Mouse (Mus musculus): ENCODE measurements around the gene Gm20379. TPM values are rescaled to one million over a fixed set of nuclear protein-coding genes. Genes with fewer than 3 reads are reported as not detected.
A peak's percentile ranks its signal among the peaks of the same experiment; 100 is the strongest.

Gm20379 gene
- polyA plus RNA-seq, 1 experiment from 2014 or later: 0.30 TPM

GRCm38 (mm10) chr13:92351100-92351499 lies 45.3 kb downstream of the Gm20379 start:
- WGBS (ENCODE audit: insufficient replicate concordance): 79% methylated on average over 6 of the region's 6 CpGs
- Histone ChIP-seq H3K9ac (ENCODE audit: low read depth, low read length) (no peak overlapping the region), H3K4me2 (ENCODE audit: low read depth, low read length) (no peak overlapping the region), H3K4me1 (ENCODE audit: control insufficient read depth, low read depth, low read length) (peaks cover 14% of the 10 kb centered on the region), H3K4me3 (ENCODE audit: low read depth, low read length) (no peak overlapping the region), H3K36me3 (ENCODE audit: control insufficient read depth, insufficient read depth) (peaks cover 3% of the 10 kb centered on the region), H3K27ac (ENCODE audit: low read length) (no peak overlapping the region), H3K9me3 (replicated peaks; ENCODE audit: control insufficient read depth, low read length) (no peaks in the 10 kb centered on the region), H3K27me3 (ENCODE audit: control insufficient read depth, insufficient read depth, low read depth, low read length) (no peaks in the 10 kb centered on the region)
- no peak for ATAC-seq (ENCODE audit: low read depth)

GRCm38 (mm10) chr13:92353956-92354355 lies 48.2 kb downstream of the Gm20379 start:
- Histone ChIP-seq H3K4me1 (ENCODE audit: control insufficient read depth, low read depth, low read length) (peaks cover 19% of the 10 kb centered on the region), H3K36me3 (ENCODE audit: control insufficient read depth, insufficient read depth) (peaks cover 10% of the 10 kb centered on the region), H3K4me3 (ENCODE audit: low read depth, low read length) (peak overlapping the region; percentile 89), H3K4me2 (ENCODE audit: low read depth, low read length) (peak overlapping the region; percentile 98), H3K27ac (ENCODE audit: low read length) (peak overlapping the region; percentile 63), H3K9ac (ENCODE audit: low read depth, low read length) (peak overlapping the region; percentile 69), H3K9me3 (replicated peaks; ENCODE audit: control insufficient read depth, low read length) (no peaks in the 10 kb centered on the region), H3K27me3 (ENCODE audit: control insufficient read depth, insufficient read depth, low read depth, low read length) (no peaks in the 10 kb centered on the region)
- no peak for ATAC-seq (ENCODE audit: low read depth)
- WGBS (ENCODE audit: insufficient replicate concordance): 14% methylated on average over 4 of the region's 4 CpGs

GRCm38 (mm10) chr13:92354456-92355271 lies 48.9 kb downstream of the Gm20379 start, which contains the start of the genes Dhfr and Msh3:
Gene Dhfr, plus strand, starts transcription at chr13:92354726.
Gene Msh3, minus strand, starts transcription at chr13:92355003.
- peak within 1 kb of the TSS; percentile 94 for H3K27ac ChIP-seq (ENCODE audit: low read length)
- under 1% methylated on average over 72 of the region's 76 CpGs for WGBS (ENCODE audit: insufficient replicate concordance)

GRCm38 (mm10) chr13:92355272-92355643 lies 49.5 kb downstream of the Gm20379 start:
- ATAC-seq (ENCODE audit: low read depth): peak; percentile 12
- peaks cover 17% of the 10 kb centered on the region for H3K36me3 ChIP-seq (ENCODE audit: control insufficient read depth, insufficient read depth)
- H3K4me1 ChIP-seq (ENCODE audit: control insufficient read depth, low read depth, low read length): peaks cover 19% of the 10 kb centered on the region
- H3K27me3 ChIP-seq (ENCODE audit: control insufficient read depth, insufficient read depth, low read depth, low read length): no peaks in the 10 kb centered on the region
- H3K9me3 ChIP-seq (replicated peaks; ENCODE audit: control insufficient read depth, low read length): no peaks in the 10 kb centered on the region
- H3K4me3 ChIP-seq (ENCODE audit: low read depth, low read length): peak overlapping the region; percentile 89
- peak overlapping the region; percentile 74 for H3K27ac ChIP-seq (ENCODE audit: low read length)
- H3K4me2 ChIP-seq (ENCODE audit: low read depth, low read length): peak overlapping the region; percentile 98
- under 1% methylated on average over 24 of the region's 24 CpGs for WGBS (ENCODE audit: insufficient replicate concordance)
- H3K9ac ChIP-seq (ENCODE audit: low read depth, low read length): peak overlapping the region; percentile 78

More at GRCm38 (mm10) chr13:92354456-92355271, 48.9 kb downstream of the Gm20379 start, which contains the start of the genes Dhfr and Msh3:
- peak; percentile 95 for ATAC-seq (ENCODE audit: low read depth)
- peaks cover 13% of the 10 kb centered on the region for H3K36me3 ChIP-seq (ENCODE audit: control insufficient read depth, insufficient read depth)
- peak within 1 kb of the TSS; percentile 85 for H3K9ac ChIP-seq (ENCODE audit: low read depth, low read length)
- H3K4me1 ChIP-seq (ENCODE audit: control insufficient read depth, low read depth, low read length): peaks cover 19% of the 10 kb centered on the region
- no peaks in the 10 kb centered on the region for H3K27me3 ChIP-seq (ENCODE audit: control insufficient read depth, insufficient read depth, low read depth, low read length)
- H3K9me3 ChIP-seq (replicated peaks; ENCODE audit: control insufficient read depth, low read length): no peaks in the 10 kb centered on the region
- H3K4me3 ChIP-seq (ENCODE audit: low read depth, low read length): peak within 1 kb of the TSS; percentile 89
- peak within 1 kb of the TSS; percentile 98 for H3K4me2 ChIP-seq (ENCODE audit: low read depth, low read length)

- no peak overlapping the region for H3K9ac ChIP-seq (ENCODE audit: low read depth, low read length)
- no peak overlapping the region for H3K27ac ChIP-seq (ENCODE audit: low read length)
- H3K27me3 ChIP-seq (ENCODE audit: control insufficient read depth, insufficient read depth, low read depth, low read length): no peaks in the 10 kb centered on the region
- H3K4me3 ChIP-seq (ENCODE audit: low read depth, low read length): peak overlapping the region; percentile 89
- no peak for ATAC-seq (ENCODE audit: low read depth)
- WGBS (ENCODE audit: insufficient replicate concordance): 78% methylated on average over 7 of the region's 7 CpGs
- no peaks in the 10 kb centered on the region for H3K9me3 ChIP-seq (replicated peaks; ENCODE audit: control insufficient read depth, low read length)
- peaks cover 20% of the 10 kb centered on the region for H3K36me3 ChIP-seq (ENCODE audit: control insufficient read depth, insufficient read depth)
- peaks cover 19% of the 10 kb centered on the region for H3K4me1 ChIP-seq (ENCODE audit: control insufficient read depth, low read depth, low read length)
- peak overlapping the region; percentile 98 for H3K4me2 ChIP-seq (ENCODE audit: low read depth, low read length)
These were observed 50.6 kb downstream of the Gm20379 start for GRCm38 (mm10) chr13:92356376-92356775.

Other genes starting within 250 kb of the Gm20379 start
- gene Rasgrf2, start 174.3 kb upstream of the Gm20379 start, polyA plus RNA-seq (2015; fragmentation: Nextera tagmentation; extraction: Ambion mirVana): 0.02 TPM in 1 of 2 replicates, not detected in the other
- 14.0 and 15.0 TPM in 2 replicates for gene Dhfr, start 48.7 kb downstream of the Gm20379 start, polyA plus RNA-seq (2015; fragmentation: Nextera tagmentation; extraction: Ambion mirVana)
- 9.1 and 9.4 TPM in 2 replicates for gene Msh3, start 49.0 kb downstream of the Gm20379 start, polyA plus RNA-seq (2015; fragmentation: Nextera tagmentation; extraction: Ambion mirVana)
- gene Ankrd34b, start 119.9 kb downstream of the Gm20379 start, polyA plus RNA-seq (2015; fragmentation: Nextera tagmentation; extraction: Ambion mirVana): 0.02 TPM in 1 of 2 replicates, not detected in the other
- 0.07 TPM in 2 replicates for gene Fam151b, start 178.0 kb downstream of the Gm20379 start, polyA plus RNA-seq (2015; fragmentation: Nextera tagmentation; extraction: Ambion mirVana)
- gene Zfyve16, start 224.9 kb downstream of the Gm20379 start, polyA plus RNA-seq (2015; fragmentation: Nextera tagmentation; extraction: Ambion mirVana): 1.6 and 1.7 TPM in 2 replicates

All from liver, embryonic 16.5 days (tissue).